Mouse (Mus musculus) bone marrow macrophage, adult 2 months (primary cell): ENCODE measurements around the gene Gm6890.
"Not testable (repeated sequence)": the region's sequence is repeated elsewhere in the genome, so short reads cannot be mapped to it uniquely, and the experiment has no call there.

Source experiments
- CTCF ChIP-seq: IDR thresholded peaks from 2 replicates; pipeline ENCODE4 v1.5.1; 2012; ENCODE audit warnings: low read depth, mild to moderate bottlenecking, low read length, moderate library complexity
- POLR2A ChIP-seq: IDR thresholded peaks from 2 replicates; pipeline ENCODE4 v1.6.1; 2012; ENCODE audit warnings: mild to moderate bottlenecking, low read depth, low read length, borderline replicate concordance

DNA sequence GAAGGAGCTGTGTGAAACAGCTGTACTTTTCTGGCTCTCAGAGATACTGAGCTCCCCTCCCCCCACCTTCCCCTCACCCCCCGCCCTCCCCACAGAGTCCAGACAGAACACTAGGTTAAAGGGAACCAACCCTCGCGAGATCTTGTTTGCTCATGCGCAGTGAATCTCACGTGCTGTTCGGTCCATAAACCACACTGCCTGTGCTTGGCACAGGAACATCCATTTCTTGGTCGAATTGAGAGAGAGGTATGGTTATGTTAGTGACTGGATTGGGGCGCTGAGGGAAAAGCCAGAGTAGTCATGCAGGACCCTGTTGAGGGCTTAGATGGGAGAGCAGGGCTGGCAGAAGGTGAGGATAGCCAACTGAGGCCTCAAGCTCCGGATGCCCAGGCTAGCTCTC is at the start of gene Gm6890:
- TF ChIP-seq CTCF, POLR2A: not testable (repeated sequence)
